ENCODE assay signal across 16 mouse cellular contexts in the genomic region with DNA sequence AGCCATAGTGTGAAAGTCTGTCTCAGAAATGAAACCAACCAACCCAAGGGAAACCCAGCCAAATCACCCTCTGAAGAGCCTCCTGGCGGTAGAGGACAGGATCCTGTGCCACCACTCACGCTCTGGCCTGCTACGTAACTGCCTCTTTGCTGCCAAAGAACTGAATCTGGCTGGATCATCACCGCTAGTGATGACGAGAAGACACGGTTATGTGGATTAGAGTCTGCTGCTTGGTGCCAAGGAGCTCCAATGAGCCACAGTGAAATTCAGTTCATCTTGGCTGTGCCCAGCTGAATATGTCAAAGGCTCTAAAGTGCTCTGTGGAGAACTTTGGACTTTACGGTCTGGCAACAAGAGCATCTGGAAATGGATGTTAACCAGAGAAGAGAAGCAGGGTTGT.
A peak's percentile ranks its signal among the peaks of the same experiment; 100 is the strongest.
DNase-seq lines count a peak whose midpoint lies in the region; ATAC-seq and TF ChIP-seq lines count a peak whose summit lies in the region.
"Had no signal": no experiment of that assay in that cellular context is flagged by ENCODE, and none has a peak within 500 bp of the region (broad histone marks: within the 10 kb centered on the region; RNA-seq: fewer than 3 reads in every experiment).

No protein-coding gene starts in this region.

- 97% methylated on average over 7 of the region's 7 CpGs for WGBS in intestine, embryonic 14.5 days
- 96% methylated on average over 7 of the region's 7 CpGs for WGBS in intestine, embryonic 16.5 days
- 78% methylated on average over 7 of the region's 7 CpGs for whole genome bisulfite sequencing in lung, adult 2 months

- no peaks in the 10 kb centered on the region for H3K27me3 ChIP-seq in intestine, embryonic 14.5 days (replicated peaks; ENCODE audit: control insufficient read depth, insufficient read depth, low read length)
- no peaks in the 10 kb centered on the region for H3K27me3 ChIP-seq in intestine, embryonic 16.5 days (replicated peaks; ENCODE audit: control insufficient read depth, insufficient read depth, low read length)
- H3K27me3 ChIP-seq: forebrain, embryonic 12.5 days; midbrain, embryonic 15.5 days; neural tube, embryonic 13.5 days had no signal

- no peak for ATAC-seq in intestine, embryonic 14.5 days (replicated peaks; ENCODE audit: low FRiP score, low TSS enrichment, low read depth)
- ATAC-seq in intestine, embryonic 16.5 days: no peak
- ATAC-seq: midbrain, embryonic 15.5 days had no signal

- no peak overlapping the region for H3K9ac ChIP-seq in intestine, embryonic 14.5 days (ENCODE audit: low read length)
- H3K9ac ChIP-seq in intestine, embryonic 16.5 days (ENCODE audit: low read depth, low read length): no peak overlapping the region
- H3K9ac ChIP-seq: forebrain, embryonic 12.5 days; liver, embryonic 14.5 days; midbrain, embryonic 15.5 days; neural tube, embryonic 13.5 days had no signal

- TF ChIP-seq CTCF in lung, adult 2 months (IDR thresholded peaks at IDR 0.05; ENCODE audit: insufficient read depth, low read length): no peak

- H3K4me2 ChIP-seq in intestine, embryonic 14.5 days (ENCODE audit: low read length): no peak overlapping the region
- H3K4me2 ChIP-seq in intestine, embryonic 16.5 days (ENCODE audit: low read depth, low read length): no peak overlapping the region
- H3K4me2 ChIP-seq: forebrain, embryonic 12.5 days; midbrain, embryonic 15.5 days; neural tube, embryonic 13.5 days had no signal

- no peaks in the 10 kb centered on the region for H3K4me1 ChIP-seq in intestine, embryonic 14.5 days (replicated peaks; ENCODE audit: control insufficient read depth, insufficient read depth, low read length)
- no peaks in the 10 kb centered on the region for H3K4me1 ChIP-seq in intestine, embryonic 16.5 days (ENCODE audit: control insufficient read depth, insufficient read depth, low read length)
- H3K4me1 ChIP-seq in lung, adult 2 months (ENCODE audit: control insufficient read depth, insufficient read depth, low read length): no peaks in the 10 kb centered on the region
- H3K4me1 ChIP-seq: embryonic facial prominence, embryonic 10.5 days; forebrain, embryonic 12.5 days; midbrain, embryonic 15.5 days; neural tube, embryonic 13.5 days had no signal

- no peaks in the 10 kb centered on the region for H3K36me3 ChIP-seq in intestine, embryonic 14.5 days (ENCODE audit: control insufficient read depth, insufficient read depth, low read length)
- no peaks in the 10 kb centered on the region for H3K36me3 ChIP-seq in intestine, embryonic 16.5 days (ENCODE audit: control insufficient read depth, insufficient read depth, low read length)
- H3K36me3 ChIP-seq: embryonic facial prominence, embryonic 10.5 days; forebrain, embryonic 12.5 days; midbrain, embryonic 15.5 days; neural tube, embryonic 13.5 days had no signal

- no peak overlapping the region for H3K27ac ChIP-seq in intestine, embryonic 14.5 days (ENCODE audit: low read depth)
- no peak overlapping the region for H3K27ac ChIP-seq in intestine, embryonic 16.5 days (ENCODE audit: low read length)
- H3K27ac ChIP-seq: embryonic facial prominence, embryonic 10.5 days; forebrain, embryonic 12.5 days; left cerebral cortex, adult 2 months; liver, embryonic 14.5 days; macrophage; midbrain, embryonic 15.5 days; neural tube, embryonic 13.5 days had no signal

- DNase-seq in adrenal gland, postnatal 14 days: peak; percentile 42
- DNase-seq in adrenal gland, postnatal 4 days (ENCODE audit: low spot score in 2 of 2): no peak
- DNase-seq in intestine, embryonic 14.5 days (ENCODE audit: low spot score): peak; percentile 24
- DNase-seq in lung, postnatal 14 days: peak; percentile 26
- DNase-seq in lung, adult 2 months: no peak
- no peak for DNase-seq in right cerebral cortex, postnatal 36 days (ENCODE audit: low spot score in 2 of 2)
- no peak for DNase-seq in right cerebral cortex, adult 18-20 months
- DNase-seq: cerebellum, adult 8-10 months had no signal

- no peak overlapping the region for H3K4me3 ChIP-seq in intestine, embryonic 14.5 days (ENCODE audit: low read depth, low read length)
- H3K4me3 ChIP-seq in intestine, embryonic 16.5 days (ENCODE audit: low read length): no peak overlapping the region
- H3K4me3 ChIP-seq in lung, adult 2 months (replicated peaks; ENCODE audit: extremely low read depth, low read depth, low read length): no peak overlapping the region
- H3K4me3 ChIP-seq: embryonic facial prominence, embryonic 10.5 days; forebrain, embryonic 12.5 days; left cerebral cortex, adult 2 months; midbrain, embryonic 15.5 days; neural tube, embryonic 13.5 days had no signal

- TF ChIP-seq POLR2A in lung, adult 2 months (IDR thresholded peaks at IDR 0.05; ENCODE audit: borderline replicate concordance, extremely low read depth, low read depth, low read length): no peak

- H3K9me3 ChIP-seq in intestine, embryonic 14.5 days (ENCODE audit: control insufficient read depth, low read length): no peaks in the 10 kb centered on the region
- H3K9me3 ChIP-seq in intestine, embryonic 16.5 days (ENCODE audit: control insufficient read depth, low read length): no peaks in the 10 kb centered on the region
- H3K9me3 ChIP-seq: embryonic facial prominence, embryonic 10.5 days; forebrain, embryonic 12.5 days; midbrain, embryonic 15.5 days; neural tube, embryonic 13.5 days had no signal

Comparison
In these comparisons a context has a peak if more than half of its experiments do, and no peak if none do; other contexts are left out.
1. DNase-seq: peak in adrenal gland, postnatal 14 days (single experiment), intestine, embryonic 14.5 days (single experiment) and lung, postnatal 14 days (single experiment); none in adrenal gland, postnatal 4 days (0 of 2), lung, adult 2 months (single experiment), right cerebral cortex, postnatal 36 days (0 of 2) and right cerebral cortex, adult 18-20 months (single experiment).